Mouse (Mus musculus): ENCODE measurements around the gene Tspan32.

Tspan32 gene

DNA sequence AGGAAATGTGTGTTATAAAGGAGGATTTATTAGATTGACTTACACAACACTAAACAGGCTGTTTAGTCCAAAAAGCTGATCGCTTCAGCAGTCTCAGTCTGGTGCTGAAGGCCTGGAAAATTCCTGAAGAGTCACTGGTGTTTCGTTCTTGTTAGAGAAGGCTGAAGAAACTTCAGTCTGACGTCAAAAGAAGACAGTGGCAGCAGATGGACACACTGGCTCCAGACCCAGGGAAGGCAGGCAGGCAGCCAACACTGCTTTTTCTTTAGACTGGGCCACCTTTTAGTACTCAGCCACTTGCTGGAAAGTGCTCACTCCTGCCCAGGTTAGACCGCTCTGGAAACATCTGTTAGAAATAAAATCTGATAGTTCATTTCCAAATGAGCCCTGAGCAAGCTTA is 28.7 kb downstream of the Tspan32 start:
- no peak for DNase-seq (ENCODE audit: low spot score)

DNA sequence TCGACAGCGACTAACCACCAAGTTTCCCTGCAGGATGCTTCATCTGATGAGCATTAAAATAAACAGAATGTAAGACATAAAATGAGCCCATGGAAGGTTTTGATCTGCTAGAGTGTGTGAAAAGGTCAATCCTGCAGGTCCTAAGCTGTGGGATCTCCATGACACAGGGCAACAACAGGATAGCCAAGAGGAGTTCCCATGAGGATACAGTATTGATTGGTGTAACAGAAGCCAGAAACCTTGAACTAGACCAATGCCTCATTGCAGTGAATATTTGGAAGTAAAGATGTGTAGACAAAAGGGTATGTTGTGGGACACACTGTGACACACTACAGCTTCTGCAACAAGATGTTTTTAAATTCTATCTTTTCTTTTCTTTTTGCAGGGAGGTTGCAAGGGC is 29.3 kb downstream of the Tspan32 start:
- DNase-seq (ENCODE audit: low spot score): no peak

DNA sequence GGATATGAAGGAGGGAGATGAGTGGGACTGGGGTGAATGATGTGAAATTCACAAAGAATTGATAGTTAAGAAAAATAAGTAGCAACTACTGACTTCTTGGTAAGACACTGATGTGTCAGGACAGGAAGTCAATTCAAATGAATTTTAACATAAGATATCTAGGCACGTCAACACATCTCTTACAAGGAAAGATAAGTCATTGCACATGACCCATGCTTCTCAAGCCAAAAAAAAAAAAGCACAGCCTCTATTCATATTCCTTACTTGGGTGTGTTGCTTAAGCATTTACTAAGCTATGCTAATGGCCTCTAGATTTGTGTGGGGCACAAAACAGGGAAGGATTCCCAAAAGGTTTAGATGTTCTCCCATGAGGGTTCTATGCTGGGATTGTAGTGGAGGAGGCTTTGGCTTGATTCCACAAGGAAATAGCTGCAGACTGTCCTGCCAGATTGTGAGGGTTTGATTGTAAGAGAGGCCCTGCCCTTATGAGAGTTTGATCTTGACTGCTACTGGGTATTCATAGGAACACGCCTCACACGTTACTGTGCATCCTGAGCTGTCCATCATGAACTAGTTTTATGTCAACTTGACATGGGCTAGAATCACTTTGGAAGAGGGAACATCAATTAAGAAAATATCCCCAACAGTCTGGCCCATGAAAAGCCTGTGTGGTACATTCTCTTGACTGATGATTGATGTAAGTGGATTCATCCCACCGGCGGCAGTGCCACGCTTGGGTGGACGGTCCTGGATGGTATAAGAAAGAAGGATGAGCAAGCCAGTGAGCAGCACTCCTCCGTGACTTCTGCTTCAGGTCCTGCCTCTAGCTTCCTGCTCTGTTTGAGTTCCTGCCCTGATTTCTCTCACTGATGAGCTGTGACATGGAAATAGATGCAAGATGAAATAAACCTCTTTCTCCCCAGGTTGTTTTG is 29.9 kb downstream of the Tspan32 start:
- no peak for DNase-seq (ENCODE audit: low spot score)

DNA sequence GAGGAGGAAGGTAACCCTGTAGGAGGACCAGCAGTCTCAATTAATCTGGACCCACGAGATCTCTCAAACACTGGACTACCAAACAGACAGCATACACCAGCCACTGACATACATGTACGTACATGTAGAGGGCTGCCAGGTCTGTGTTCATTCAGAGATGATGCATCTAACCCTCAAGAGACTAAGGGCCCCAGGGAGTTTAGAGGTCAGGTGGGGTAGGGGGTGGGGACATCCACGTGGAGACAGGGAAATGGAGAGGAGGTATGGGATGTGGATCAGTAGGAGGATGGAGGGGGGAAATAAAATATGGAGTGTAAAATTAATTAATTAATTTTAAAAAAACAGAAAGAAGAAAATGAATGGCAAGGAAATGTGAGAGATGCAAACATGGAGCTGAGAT is 31.9 kb downstream of the Tspan32 start:
- no peak for DNase-seq (ENCODE audit: low spot score)

DNA sequence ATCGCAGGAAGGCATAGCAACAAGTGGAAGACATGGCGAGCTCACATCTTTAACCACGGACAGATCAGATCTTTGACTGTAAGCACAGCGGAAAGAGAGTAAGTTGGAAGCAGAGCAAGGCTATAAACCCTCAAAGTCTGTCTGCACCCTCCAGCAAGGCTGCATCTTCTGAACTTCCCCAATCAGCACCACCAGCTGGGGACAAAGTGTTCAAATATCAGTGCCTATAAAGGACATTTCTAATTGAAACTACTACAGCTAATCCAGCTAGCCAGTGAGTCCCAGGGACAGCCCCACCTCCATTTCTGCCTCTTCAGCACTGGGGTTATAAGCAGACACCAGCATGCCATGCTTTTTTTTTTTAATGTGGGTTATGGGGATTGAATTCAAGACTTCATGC is 32.5 kb downstream of the Tspan32 start:
- no peak for DNase-seq (ENCODE audit: low spot score)

DNA sequence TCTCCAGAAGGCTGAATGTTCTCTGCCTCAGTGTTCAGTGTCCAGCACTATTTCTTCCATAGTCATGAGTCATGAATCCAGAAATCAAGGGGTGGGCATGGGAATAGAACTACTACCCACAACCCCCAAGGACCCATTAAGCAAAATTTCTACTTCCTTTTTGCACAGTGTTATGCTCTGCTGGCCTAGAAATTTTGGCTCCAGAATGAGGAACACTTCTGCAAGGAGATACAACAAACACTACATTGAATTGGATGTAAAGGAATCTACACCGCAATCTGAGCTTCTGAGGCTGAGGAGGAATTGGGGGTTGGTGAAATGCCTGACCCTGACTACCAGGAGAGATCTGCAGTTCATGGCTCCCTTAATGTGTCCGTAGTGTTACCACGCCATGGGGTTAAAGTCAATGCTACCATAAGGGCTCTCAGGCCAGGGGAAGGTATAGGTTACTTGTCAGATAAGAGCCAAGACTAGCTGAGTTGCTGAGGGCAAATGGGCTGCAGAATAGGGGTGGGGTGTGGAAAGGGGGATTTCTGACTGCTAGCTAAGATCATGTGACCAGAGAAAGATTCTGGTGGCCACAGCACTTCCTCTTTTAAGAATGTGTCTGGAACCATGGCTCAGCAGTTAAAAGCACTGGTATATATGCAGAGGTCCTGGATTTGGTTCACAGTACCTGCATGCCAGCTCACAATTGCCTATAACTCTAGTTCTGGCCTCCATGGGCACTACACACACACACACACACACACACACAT is 33.5 kb downstream of the Tspan32 start:
- no peak for DNase-seq (ENCODE audit: low spot score)

DNA sequence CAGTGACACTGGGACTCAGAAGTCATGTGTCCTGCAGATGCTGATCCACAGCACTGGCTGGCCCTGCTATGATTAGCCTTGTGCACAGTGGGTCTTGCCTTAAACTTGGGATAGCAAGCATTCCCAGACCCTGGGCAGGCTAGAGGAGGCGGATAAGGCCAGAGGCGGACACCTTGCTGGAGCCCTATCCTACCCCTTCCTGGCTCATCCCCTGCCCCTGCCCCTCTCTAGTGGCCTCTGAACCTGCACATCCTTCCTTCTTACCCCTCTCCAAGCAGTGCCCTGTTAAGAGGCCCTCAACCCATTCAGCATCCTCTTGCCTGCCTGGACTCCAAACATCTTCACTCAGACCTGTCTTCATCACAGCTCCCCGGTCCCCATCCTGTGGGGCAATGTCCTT is 35.7 kb downstream of the Tspan32 start:
- no peak for DNase-seq (ENCODE audit: low spot score)

DNA sequence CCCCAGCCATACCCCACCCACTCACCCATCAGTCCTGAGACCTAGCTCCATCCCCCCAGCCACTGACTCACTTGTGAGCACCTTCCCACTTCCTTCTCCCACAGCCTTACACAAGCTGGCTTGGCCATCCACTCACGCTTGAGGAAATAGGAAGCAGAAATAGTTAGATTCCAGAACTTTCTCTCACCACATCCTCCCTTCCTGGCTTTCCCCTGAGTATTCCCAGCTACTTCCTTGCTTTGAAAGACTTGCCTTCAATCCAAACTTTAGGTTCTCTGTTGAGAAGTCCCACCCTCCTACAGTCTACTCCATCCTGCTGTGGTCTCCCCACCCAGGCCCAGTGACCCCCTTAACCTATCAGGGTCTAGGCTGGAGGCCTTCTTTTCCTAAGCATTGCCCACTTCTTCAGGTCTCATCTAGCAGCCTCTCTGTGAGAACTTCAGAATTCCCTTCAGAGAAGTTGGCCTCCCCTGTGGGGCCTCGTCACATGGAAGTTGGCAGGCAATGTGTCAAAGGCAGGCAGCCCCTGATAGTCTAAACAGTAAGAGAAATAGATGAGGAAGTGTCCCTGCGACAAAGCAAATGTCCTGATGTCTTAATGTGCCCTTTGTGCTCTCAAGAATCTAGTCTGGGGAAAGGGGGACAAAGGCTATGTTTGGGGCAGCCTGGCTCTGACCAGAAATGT is 36.4 kb downstream of the Tspan32 start:
- DNase-seq (ENCODE audit: low spot score): no peak

DNA sequence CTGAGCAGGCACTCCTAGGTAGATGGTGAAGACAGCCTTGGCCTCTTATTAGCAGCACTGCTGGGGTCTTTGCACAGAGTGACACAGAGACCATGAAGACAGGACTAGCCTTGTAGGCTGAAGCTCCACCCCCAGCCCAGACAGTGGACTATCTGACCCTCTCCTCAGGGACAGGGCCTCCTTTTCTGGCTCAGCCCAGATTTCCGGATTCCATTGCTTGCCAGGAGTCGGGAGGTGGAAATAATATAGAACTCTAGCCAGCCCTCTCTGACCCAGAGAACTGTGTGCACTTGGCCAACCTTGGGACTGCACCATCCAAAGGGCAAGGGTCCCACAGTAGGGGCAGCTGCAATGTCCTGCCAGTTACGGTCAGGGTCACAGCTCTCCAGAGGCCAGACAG is 37.2 kb downstream of the Tspan32 start:
- DNase-seq (ENCODE audit: low spot score): peak; percentile 78

DNA sequence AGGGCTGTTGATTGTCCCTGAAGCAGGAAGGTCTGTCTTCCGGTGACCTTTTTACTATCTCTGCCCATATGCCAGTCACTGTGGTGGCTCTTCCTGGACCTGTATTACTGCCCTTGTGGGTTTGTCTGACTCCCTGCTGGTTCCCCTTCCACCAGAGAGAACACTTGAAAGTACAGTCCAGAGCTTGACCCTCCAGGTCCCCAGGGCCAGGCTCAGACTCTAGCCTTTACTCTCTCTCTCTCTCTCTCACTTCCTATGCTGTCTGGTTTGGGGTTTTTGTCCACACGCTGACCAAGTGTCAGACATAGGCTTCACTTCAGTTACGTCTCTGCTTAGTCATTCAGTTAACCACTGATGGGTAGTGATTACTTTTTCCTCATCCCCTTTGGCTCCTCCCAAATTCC is 38.1 kb downstream of the Tspan32 start:
- DNase-seq (ENCODE audit: low spot score): no peak

DNA sequence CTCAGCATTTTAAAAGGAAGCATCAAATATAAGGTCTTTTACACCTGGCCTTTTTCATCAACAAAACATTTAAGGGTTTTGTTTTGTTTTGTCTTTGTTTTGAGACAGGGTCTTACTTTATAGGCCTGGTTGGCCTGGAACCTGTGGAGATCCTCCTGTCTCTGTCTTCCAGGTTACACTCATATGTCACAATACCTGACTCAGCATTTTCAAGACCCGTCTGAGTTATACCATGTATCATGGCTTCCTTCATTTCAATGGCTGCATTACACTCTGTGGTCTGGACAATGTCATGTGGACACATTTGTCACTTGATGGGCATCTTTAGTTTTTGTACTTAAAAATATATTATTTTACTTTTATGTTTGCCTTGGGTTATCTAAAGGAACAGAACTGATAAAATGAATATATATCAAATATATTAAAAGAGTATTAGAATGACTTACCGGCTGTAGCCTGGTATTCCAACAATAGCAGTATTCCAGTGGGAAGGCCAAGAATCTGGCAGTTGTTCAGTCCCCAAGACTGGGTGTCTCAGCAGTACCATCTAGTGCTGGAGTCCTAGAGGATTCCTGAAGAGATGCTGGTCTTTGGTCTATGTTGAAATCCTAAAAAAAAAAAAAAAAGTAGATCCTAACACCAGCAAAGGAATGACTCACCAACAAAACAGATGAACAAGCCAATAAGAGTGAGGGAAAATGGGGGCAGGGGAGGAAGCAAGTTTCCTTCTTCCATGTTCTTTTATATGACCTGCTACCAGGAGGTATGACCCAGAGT is 39.4 kb downstream of the Tspan32 start:
- DNase-seq (ENCODE audit: low spot score): no peak

DNA sequence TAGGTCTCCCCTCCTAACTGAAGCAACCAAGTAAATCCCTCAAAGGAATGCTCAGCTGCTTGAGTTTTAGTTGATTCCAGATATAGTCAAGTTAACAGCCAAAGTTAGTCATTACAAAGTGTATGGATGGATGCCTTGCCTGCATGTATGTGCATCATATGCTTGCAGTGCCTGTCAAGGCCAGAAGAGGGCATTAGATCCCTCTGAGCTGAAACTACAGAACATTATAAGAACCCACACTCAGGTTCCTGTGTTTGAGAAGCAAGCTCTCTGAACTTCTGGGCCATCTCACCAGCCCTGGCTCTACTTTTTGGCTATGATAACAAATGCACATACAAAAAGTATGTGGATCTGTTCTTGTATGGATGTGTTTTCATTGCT is 40.0 kb downstream of the Tspan32 start:
- DNase-seq (ENCODE audit: low spot score): no peak

DNA sequence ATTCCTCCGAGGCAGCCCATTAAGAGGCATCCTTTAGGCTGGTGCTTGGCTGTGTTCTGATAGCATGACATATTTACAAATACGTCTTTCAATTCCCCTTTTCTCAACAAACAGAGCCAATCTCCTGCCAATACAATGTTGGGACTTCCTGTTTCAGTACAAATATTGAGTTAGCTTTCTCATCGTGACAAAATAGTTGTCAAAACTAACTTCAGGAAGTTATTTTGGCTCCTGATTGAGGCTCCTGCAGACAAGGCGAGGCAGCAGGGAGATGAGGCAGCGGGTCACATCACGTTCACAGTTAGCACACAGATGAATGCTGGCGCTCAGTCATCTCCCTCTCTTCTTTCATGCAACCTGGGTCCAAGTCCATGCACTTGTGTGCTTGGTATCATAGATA is 41.5 kb downstream of the Tspan32 start:
- no peak for DNase-seq (ENCODE audit: low spot score)

DNA sequence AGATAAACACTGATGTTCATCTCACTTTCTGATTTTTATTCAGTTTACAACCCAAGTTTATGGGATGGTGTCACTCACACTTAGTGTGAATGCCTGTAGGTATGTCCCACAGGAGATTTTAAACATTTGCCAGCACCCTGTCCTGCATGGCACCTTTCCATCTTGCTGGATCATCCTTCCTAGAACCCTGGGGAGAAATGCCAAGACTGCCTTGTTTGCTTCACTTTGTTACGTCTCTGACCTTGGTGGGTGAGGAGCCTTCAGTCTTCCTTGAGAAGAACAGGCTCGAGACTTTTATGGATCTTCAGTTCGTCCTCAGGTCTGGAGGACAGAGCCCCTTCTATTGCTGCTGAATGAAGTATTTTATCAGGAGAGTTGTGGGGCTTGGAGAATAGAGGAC is 44.5 kb downstream of the Tspan32 start:
- DNase-seq (ENCODE audit: low spot score): no peak

DNA sequence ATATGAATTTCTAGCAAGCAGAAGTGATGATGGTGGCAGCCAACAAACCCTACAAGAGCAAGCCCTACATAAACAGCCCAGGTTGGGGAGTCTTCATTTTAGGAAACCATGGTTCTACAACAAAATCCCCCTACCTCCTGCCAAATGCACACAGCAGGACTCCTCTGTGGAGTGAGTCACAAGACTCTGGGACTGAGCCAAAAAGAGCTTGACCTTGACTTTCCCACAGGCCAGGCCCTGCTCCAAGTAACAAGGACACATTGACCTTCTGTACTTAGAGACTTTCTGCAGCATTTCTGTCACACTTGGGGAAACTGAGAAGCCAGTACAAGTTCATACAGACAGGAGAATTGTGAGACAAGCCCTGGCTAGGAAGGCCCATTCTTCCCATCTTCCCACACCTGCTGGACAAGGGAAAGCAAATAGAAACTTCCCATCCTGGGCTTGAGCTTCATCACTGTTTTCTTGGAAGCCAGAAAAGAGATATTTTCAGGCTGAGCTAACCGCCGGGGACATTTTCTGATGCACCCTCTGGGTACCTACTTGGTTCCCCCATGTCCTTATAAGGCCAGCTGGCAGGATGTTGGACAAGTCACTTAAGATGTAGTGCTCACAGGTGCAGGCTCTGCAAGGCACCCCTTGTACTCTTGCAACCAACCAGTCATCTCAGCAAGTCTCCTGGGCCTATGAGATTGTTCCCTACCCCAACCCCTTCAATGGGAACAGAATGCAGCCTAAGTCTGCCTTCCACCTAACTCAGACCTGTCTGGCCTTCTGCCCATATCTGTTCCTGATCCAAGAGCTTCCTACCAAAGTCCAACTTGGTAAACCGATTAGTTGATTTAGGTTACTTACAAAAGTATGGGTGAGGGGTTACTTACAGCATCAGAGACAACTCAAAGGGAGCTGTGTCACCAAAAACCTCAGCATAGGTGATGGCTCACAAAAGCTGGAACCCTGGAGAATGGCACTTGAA is 45.3 kb downstream of the Tspan32 start:
- DNase-seq (ENCODE audit: low spot score): no peak

DNA sequence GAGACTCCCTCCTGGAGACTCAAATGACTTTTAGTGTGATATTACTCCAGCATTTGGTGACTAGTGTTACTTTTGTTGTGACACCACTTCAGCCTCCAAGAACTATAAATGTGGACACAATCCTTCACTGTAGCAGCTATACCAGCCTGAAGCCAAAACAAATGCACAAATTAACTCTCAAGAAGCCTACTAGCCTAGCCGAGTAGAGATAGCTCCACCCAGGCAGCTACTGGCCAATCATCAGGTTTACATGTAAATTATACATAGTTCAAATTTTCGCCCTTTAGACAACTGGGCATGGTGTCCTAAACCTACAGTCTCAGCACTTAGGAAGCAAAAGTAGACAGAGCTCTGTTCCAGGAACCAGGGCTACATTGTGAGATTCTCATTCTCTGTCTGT is 46.5 kb downstream of the Tspan32 start:
- DNase-seq (ENCODE audit: low spot score): no peak

DNA sequence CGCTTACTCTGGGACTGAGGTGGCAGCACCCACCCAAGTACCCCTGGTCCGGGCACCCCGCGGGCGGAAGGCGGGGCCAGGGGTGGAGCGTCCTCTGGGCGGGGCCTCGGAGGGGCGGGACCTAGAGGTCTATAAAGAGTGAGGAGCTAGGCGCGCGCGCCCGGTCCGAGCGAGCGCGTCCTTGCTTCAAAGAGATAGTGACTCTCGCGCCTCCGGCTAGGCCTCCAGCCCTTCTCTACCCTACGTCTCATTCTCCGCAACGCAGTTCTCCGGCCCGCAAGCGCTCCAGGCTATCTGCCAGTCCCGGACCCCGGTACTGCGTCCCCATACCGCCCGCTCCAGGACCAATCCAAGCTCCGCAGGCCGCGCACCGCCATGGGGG is 47.8 kb downstream of the Tspan32 start, which contains the start of gene Cd81:
Cd81 (plus strand) TSS at position 114 of the 382 bp plus-strand sequence.
- DNase-seq (ENCODE audit: low spot score): peak; percentile 82

DNA sequence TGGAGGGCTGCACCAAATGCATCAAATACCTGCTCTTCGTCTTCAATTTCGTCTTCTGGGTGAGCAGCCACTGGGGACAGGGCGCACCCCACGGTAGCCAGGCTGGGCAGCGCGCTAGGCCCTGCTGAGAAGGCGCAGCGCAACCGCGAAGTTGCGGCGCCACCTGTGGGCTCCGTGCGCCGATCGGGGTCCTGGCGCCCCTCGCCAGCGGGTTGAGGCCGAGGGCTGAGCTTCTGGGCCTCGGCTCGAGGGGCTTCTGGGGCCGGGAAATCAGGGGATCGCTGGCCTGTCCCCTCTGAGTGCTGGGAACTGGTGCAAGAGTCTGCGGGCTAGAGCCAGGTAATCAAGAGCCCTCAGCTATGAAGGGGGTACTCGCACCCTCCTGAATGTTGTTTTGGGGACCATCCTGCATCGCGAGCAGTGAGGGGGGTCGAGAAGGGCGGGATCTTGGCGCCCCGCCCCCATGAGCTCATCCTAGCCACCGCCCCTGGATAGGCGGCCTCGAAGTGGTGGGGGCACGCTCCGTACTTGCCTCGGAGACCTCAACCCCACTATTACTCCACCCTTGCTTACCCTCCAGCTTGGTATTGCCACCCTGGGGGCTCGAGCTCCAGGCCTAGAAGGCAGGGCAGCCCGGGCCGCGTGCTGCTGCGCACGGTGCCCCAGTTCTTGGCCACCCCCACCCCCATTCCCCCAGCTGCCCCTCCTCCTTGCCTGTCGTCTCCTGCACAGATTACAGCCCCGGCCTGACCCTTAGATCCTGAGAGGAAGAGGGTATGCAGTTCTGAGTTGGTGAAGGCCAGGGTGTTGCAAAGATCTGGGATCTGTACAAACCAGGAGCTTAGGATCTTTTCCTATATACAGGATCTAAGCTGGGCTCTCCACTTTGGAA is 48.4 kb downstream of the Tspan32 start:
- DNase-seq (ENCODE audit: low spot score): peak; percentile 55

DNA sequence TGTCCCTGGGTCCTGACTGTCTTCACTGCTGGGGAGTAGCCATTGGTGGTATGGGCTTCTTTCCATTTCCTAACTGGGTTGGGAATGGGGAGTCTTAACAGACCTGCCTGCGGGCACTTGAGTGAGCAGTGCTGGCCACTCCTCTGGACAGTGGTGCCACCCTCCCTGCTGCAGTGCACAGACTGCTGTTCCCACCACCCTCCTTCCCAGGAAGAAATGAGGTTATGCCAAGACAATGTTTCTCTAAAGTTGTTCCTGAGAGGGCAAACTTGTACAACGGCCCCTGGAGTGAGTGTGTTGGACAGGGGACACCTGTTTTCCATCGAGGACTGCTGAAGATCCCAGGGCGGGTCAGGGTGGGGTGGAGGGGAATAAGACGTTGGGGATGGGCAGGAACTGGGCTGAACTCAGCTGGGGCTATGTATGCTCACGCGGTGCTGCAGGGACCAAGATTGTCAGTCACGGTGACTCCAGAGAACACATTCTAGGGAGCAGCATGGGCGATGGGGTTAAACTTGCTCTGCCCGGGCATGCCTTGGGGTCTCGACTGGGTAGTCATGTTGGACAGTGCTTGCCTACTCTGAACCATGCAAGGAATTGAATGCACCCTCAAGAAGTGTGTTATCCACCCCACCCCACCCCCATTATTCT is 49.2 kb downstream of the Tspan32 start:
- DNase-seq (ENCODE audit: low spot score): no peak
